Mouse (Mus musculus): ENCODE results near the gene Abca4.
"Not testable (repeated sequence)": the region's sequence is repeated elsewhere in the genome, so short reads cannot be mapped to it uniquely, and the experiment has no call there.

Abca4 gene

GRCm38 (mm10) chr3:122049158-122049557 is 4.9 kb downstream of the Abca4 start:
- peak in 1 of 2 experiments; percentile 22 for DNase-seq (ENCODE audit: inconsistent age in 2 of 2, low spot score in 1 of 2)

- no peak for DNase-seq (ENCODE audit: inconsistent age in 2 of 2, low spot score in 1 of 2)
These were observed 14.4 kb downstream of the Abca4 start for GRCm38 (mm10) chr3:122058439-122059198.

DNA sequence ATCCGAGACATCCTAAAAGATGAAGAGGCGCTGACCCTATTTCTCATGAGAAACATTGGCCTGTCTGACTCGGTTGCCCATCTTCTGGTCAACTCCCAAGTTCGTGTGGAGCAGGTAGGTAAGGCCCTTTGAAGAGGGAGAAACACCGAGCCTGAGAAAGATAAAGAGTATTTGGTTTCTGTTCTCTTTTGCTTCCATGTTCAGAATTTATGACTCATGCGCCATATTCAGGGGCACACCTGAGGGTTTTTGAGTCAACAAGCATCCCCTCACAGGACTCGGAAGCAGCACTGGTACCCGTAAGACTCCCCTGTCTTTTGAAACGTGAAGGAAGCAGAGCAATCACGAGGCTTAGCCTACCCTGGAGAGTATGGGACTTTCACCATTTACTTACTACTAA is 18.3 kb downstream of the Abca4 start:
- DNase-seq (ENCODE audit: inconsistent age in 2 of 2, low spot score in 1 of 2): peak in 1 of 2 experiments; percentile 14

GRCm38 (mm10) chr3:122064556-122065410 is 20.5 kb downstream of the Abca4 start:
- peak; percentile 52 to 88 for DNase-seq (ENCODE audit: inconsistent age in 2 of 2, low spot score in 1 of 2)

- DNase-seq (ENCODE audit: inconsistent age in 2 of 2, low spot score in 1 of 2): no peak
These were observed 27.5 kb downstream of the Abca4 start for GRCm38 (mm10) chr3:122071769-122072168.

DNA sequence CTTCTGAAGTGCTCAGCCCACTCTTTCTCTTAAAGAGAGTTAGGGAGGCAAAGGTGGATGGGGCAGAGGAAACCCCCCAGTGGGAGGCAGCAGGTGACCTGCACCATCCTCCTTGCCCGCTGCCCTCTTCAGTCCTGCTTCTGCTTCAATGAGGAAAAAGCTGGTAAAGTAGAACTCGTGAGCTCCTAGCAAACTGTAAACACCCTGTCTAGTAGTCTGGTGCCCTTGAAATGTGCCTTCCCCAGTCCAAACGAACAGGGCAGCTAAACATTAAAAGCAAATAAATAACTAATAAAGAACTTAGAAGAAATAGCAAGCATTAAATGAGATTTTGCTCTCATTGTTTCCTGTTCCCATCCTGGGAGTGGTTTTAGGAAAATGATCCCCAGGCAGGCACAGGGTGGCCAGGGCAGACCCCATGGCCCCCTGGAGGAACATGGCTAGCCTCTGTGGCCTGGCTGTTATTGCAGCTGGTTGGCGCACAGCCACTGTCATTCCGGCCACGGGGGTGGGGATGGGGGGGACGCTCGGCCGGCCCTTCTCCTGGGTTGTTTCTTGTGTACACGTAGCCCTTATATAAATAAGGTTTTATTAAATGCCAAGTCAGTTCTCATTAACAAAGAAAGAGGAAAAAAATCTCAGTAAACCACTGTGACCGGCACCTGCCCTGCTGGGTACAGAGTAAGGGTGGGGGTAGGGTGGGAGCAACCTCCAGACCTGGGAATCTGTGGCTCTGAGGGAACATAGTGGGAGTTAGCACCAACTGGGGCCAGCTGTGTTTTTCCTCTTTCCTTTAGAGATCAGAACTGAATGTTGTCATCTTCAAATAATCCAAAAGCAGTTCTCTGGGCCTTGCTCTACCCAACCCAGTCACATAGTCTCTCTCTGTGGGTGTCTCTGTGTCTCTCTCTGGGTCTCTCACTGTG is 28.7 kb downstream of the Abca4 start:
- no peak for DNase-seq (ENCODE audit: inconsistent age in 2 of 2, low spot score in 1 of 2)

DNA sequence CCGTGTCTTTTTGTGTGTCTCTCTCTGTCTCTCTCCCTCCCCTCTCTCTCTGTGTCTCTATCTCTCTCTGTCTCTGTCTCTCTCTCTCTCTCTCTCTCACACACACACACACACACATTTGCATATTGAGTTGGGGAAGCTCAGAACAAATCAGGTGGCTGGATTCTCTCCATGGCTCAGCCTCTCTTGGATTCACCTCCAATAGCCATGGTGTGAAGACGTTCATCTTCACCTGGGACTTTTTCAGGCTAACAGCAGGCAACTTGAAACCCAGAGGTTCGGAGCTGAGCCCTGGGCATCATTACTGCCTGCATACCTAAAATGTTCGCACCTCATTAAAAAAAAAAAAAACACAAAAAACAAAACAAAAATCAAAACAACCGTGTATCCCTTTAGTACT is 29.4 kb downstream of the Abca4 start:
- no peak for DNase-seq (ENCODE audit: inconsistent age in 2 of 2, low spot score in 1 of 2)

GRCm38 (mm10) chr3:122074334-122074733 is 30.1 kb downstream of the Abca4 start:
- DNase-seq (ENCODE audit: inconsistent age in 2 of 2, low spot score in 1 of 2): no peak

DNA sequence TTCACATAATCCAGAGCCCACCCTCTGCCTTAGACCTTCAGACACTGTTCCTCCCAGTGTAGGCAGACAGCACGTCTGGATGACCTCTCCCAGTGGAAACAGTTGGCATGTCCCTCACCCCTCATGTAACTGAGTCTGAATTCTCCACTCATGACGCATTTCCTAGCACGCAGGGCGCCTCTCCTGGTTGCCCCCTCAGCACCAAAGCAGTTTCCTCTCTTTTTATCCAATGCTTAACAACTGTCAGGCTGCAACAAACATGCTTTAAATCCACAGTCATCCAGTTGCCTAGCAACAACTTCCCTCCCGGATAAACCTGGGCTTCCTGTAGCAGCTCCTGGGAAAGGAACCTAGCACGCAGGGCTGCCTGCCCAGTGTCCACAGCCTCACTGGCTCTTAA is 33.9 kb downstream of the Abca4 start:
- DNase-seq (ENCODE audit: inconsistent age in 2 of 2, low spot score in 1 of 2): peak; percentile 45 to 74

GRCm38 (mm10) chr3:122079172-122079571 is 34.9 kb downstream of the Abca4 start:
- no peak for DNase-seq (ENCODE audit: inconsistent age in 2 of 2, low spot score in 1 of 2)

DNA sequence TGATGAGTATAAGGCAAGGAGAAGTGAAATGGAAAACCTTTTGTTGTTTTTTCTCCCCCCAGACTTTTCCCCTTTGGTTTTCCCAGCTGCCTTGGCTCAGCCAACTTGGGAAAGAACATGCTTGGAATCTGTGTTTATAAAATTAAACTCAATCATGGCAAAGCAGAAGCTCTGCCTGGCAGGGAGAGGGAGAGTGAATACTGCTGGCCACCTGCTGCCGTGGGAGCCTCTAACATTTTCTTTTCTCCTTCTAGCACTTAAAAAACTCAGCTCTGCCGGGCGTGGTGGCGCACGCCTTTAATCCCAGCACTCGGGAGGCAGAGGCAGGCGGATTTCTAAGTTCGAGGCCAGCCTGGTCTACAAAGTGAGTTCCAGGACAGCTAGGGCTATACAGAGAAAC is 37.4 kb downstream of the Abca4 start:
- not testable (repeated sequence) for DNase-seq (ENCODE audit: inconsistent age in 2 of 2, low spot score in 1 of 2)

GRCm38 (mm10) chr3:122082338-122082737 is 38.1 kb downstream of the Abca4 start:
- no peak for DNase-seq (ENCODE audit: inconsistent age in 2 of 2, low spot score in 1 of 2)

- DNase-seq (ENCODE audit: inconsistent age in 2 of 2, low spot score in 1 of 2): peak in 1 of 2 experiments; percentile 56
These were observed 41.1 kb downstream of the Abca4 start for GRCm38 (mm10) chr3:122085157-122085989.

- no peak for DNase-seq (ENCODE audit: inconsistent age in 2 of 2, low spot score in 1 of 2)
These were observed 43.9 kb downstream of the Abca4 start for GRCm38 (mm10) chr3:122088054-122088681.

GRCm38 (mm10) chr3:122090338-122090737 is 46.1 kb downstream of the Abca4 start:
- no peak for DNase-seq (ENCODE audit: inconsistent age in 2 of 2, low spot score in 1 of 2)

DNA sequence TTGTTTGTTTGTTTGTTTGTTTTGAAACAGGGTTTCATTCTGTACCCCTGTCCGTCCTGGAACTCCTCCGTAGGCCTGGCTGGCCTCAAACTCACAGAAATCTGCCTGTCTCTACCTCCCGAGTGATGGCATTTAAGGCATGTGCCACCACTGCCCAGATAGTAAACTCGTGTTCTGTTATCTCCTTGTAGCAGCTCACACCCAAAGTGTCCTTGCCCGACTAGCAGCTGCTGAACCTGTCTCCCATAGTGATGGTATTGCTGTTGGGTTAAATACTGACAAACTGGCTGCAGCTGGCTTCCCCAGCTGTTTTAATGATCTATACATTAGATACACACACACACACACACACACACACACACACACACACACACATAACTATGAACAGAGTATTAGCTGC is 55.5 kb downstream of the Abca4 start:
- no peak for DNase-seq (ENCODE audit: inconsistent age in 2 of 2, low spot score in 1 of 2)

DNA sequence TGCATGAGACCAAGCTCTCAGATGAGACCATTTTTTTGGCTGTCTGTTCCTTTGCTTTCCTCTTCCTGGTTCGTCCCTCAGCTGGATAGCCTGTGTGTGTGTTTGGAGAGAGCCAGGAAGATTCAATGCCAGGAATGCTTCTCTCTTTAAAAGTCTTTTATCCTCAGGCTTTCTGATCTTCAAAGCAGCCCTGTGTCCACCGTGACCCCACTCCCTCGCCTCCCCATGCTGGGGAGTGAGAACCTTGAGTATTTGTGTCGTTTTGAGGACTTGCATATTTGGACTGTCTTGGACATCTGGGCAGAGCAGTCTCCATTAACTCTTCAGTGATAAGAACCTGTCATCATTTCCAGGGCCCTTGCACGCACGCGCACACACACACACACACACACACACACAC is 57.8 kb downstream of the Abca4 start:
- no peak for DNase-seq (ENCODE audit: inconsistent age in 2 of 2, low spot score in 1 of 2)

DNA sequence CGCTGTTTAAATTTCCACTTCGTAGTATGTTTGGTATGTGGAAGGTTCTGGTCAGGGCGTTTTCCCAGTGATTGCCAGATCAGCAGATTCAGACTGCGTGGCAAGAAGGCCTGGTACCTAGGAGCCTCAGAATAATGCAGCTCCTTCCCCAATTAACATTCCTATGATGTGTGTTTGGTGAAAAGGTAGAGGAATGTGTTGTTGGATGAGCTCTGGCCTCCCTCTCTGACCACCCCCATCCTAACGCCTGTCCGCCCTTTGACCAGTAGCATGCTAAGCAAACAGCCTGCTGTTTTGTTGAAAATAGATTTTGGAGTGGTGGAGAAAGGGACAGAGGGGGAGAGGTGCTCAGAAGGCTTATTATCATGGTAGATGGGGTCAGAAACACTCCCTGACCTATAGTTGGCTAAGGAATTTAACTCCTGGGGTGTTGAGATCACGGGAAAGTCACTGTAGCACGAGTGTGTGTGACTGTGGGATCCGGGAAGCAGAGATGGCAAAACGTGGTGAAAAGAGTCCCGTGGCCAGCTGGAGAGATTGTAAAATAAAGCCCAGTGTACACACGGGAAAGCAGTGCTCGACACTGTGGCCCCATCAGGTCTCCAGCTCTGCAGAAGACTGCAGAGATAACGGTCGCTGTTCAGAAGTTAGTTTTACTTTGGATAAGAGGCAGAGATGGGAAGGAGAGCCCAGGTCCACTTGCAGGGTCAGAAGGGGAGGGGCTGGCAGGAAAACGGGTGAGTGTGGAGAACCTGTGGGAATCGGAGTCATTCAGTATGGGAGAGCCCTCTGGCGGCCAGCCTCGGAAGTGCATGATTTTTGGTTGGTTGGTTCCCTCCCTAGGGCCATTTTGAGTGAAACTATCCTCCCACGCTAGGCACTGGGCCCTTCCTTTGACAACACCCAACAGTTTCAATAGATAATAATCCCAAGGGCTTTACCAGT is 59.9 kb downstream of the Abca4 start:
- DNase-seq (ENCODE audit: inconsistent age in 2 of 2, low spot score in 1 of 2): peak; percentile 84 to 96

DNA sequence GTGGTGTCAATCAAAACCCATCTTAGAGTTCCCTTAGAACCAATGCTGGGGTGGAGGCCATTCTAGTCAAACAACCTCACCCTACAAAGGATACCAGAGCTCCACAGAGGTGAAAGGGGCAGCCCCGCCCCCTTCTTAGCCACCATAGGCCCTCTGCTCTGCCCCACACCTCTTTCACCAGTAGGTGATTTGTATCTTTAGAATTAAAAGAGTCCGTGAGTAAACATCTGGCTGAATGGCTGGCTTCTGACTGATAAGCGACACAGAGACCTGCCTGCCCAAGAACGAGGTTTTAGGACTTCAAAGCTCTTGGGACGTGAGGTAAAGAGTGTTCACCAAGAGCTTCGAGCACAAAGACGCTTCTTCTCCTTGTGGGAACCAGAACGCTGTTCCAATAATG is 62.7 kb downstream of the Abca4 start:
- no peak for DNase-seq (ENCODE audit: inconsistent age in 2 of 2, low spot score in 1 of 2)

All from adrenal gland, adult (tissue).